Mouse (Mus musculus): ENCODE data around the gene Rgl1.

- TF ChIP-seq CTCF (IDR thresholded peaks at IDR 0.05; ENCODE audit: low read depth, low read length) (no peak), POLR2A (IDR thresholded peaks at IDR 0.05; ENCODE audit: borderline replicate concordance, low read depth, low read length) (no peak)
Measured at GRCm38 (mm10) chr1:152799897-152800296, 33.7 kb upstream of the Rgl1 start, which contains the start of gene Ncf2.

Data from bone marrow macrophage, adult 2 months (primary cell).